Mouse (Mus musculus): Measurements from ENCODE around the gene Cks1b. TPM values are rescaled to one million over a fixed set of nuclear protein-coding genes. Genes with fewer than 3 reads are reported as not detected.
A peak's percentile ranks its signal among the peaks of the same experiment; 100 is the strongest.

Gene Cks1b
- total and polyA plus RNA-seq, 3 experiments, result 177 to 438 (median 271) TPM

GRCm38 (mm10) chr3:89425141-89425525 is 7.0 kb upstream of the Cks1b start:
- no peak for DNase-seq (ENCODE audit: low read depth, low spot score)
- peaks cover 9% of the 10 kb centered on the region for H3K79me2 ChIP-seq (ENCODE audit: control insufficient read depth, insufficient read depth, low read length, poor library complexity)
- H3K27me3 ChIP-seq (ENCODE audit: control insufficient read depth in 1 of 2, insufficient read depth in 2 of 2, low read length in 2 of 2), result no peaks in the 10 kb centered on the region
- H3K27ac ChIP-seq (ENCODE audit: control insufficient read depth, low read depth, low read length), result no peak overlapping the region
- no peak overlapping the region for H3K4me3 ChIP-seq (ENCODE audit: control insufficient read depth in 1 of 2, insufficient read depth in 1 of 2, low read depth in 2 of 2, low read length in 2 of 2)
- H3K9me3 ChIP-seq (replicated peaks; ENCODE audit: insufficient read depth, low read length), result no peaks in the 10 kb centered on the region
- H3K36me3 ChIP-seq (ENCODE audit: control insufficient read depth in 1 of 2, insufficient read depth in 2 of 2, low read length in 2 of 2), result peaks cover 9 to 41% of the 10 kb centered on the region in 2 experiments
- no peak for TF ChIP-seq USF1 (IDR thresholded peaks at IDR 0.05; ENCODE audit: low read depth, low read length)
- no peak for TF ChIP-seq ZC3H11A (IDR thresholded peaks at IDR 0.05; ENCODE audit: low read depth, low read length)
- no peak for TF ChIP-seq MAX (IDR thresholded peaks at IDR 0.05; ENCODE audit: low read length)
- TF ChIP-seq SIN3A (IDR thresholded peaks at IDR 0.05; ENCODE audit: low read length), result no peak
- no peak for TF ChIP-seq POLR2AphosphoS2 (IDR thresholded peaks at IDR 0.05; ENCODE audit: low read length)
- no peak for TF ChIP-seq RAD21 (IDR thresholded peaks at IDR 0.05; ENCODE audit: low read depth, low read length)
- TF ChIP-seq MEF2A (IDR thresholded peaks at IDR 0.05; ENCODE audit: extremely low read depth, insufficient replicate concordance, low read depth, low read length, poor library complexity, severe bottlenecking), result no peak
- TF ChIP-seq CHD2 (IDR thresholded peaks at IDR 0.05; ENCODE audit: low read length), result no peak
- peaks cover 18 to 40% of the 10 kb centered on the region in 2 experiments for H3K4me1 ChIP-seq (ENCODE audit: control insufficient read depth in 1 of 2, insufficient read depth in 2 of 2, low read length in 2 of 2)
- no peak overlapping the region for H3K9ac ChIP-seq (ENCODE audit: control insufficient read depth, low read depth, low read length, poor library complexity, severe bottlenecking)

- peak overlapping the region; percentile 14; the same call in 1 of the 2 replicates for H3K27ac ChIP-seq (ENCODE audit: control insufficient read depth, low read depth, low read length)
Observed at GRCm38 (mm10) chr3:89424416-89425140, 6.4 kb upstream of the Cks1b start.

GRCm38 (mm10) chr3:89422556-89423205 is 4.5 kb upstream of the Cks1b start:
- Histone ChIP-seq H3K27me3 (ENCODE audit: control insufficient read depth in 1 of 2, insufficient read depth in 2 of 2, low read length in 2 of 2) (no peaks in the 10 kb centered on the region), H3K79me2 (ENCODE audit: control insufficient read depth, insufficient read depth, low read length, poor library complexity) (peaks cover 28% of the 10 kb centered on the region), H3K27ac (ENCODE audit: control insufficient read depth, low read depth, low read length) (no peak overlapping the region), H3K4me3 (ENCODE audit: control insufficient read depth in 1 of 2, insufficient read depth in 1 of 2, low read depth in 2 of 2, low read length in 2 of 2) (no peak overlapping the region), H3K9ac (ENCODE audit: control insufficient read depth, low read depth, low read length, poor library complexity, severe bottlenecking) (no peak overlapping the region), H3K4me1 (ENCODE audit: control insufficient read depth in 1 of 2, insufficient read depth in 2 of 2, low read length in 2 of 2) (peaks cover 23 to 51% of the 10 kb centered on the region in 2 experiments), H3K36me3 (ENCODE audit: control insufficient read depth in 1 of 2, insufficient read depth in 2 of 2, low read length in 2 of 2) (peaks cover 9 to 48% of the 10 kb centered on the region in 2 experiments), H3K9me3 (replicated peaks; ENCODE audit: insufficient read depth, low read length) (no peaks in the 10 kb centered on the region)
- TF ChIP-seq EP300 (IDR thresholded peaks at IDR 0.05; ENCODE audit: low read depth in 1 of 2, low read length in 2 of 2) (peak in 1 of 2 experiments; percentile 19; a peak in 1 of 4 replicates), ZC3H11A (IDR thresholded peaks at IDR 0.05; ENCODE audit: low read depth, low read length) (no peak)
- DNase-seq (ENCODE audit: low read depth, low spot score), result peak; percentile 66

More at GRCm38 (mm10) chr3:89424416-89425140, 6.4 kb upstream of the Cks1b start:
- H3K9ac ChIP-seq (ENCODE audit: control insufficient read depth, low read depth, low read length, poor library complexity, severe bottlenecking), result no peak overlapping the region
- no peak overlapping the region for H3K4me3 ChIP-seq (ENCODE audit: control insufficient read depth in 1 of 2, insufficient read depth in 1 of 2, low read depth in 2 of 2, low read length in 2 of 2)
- no peak for TF ChIP-seq MAX (IDR thresholded peaks at IDR 0.05; ENCODE audit: low read length)
- TF ChIP-seq ZKSCAN1 (IDR thresholded peaks at IDR 0.05; ENCODE audit: low read depth, low read length), result no peak
- TF ChIP-seq EP300 (IDR thresholded peaks at IDR 0.05; ENCODE audit: low read depth in 1 of 2, low read length in 2 of 2), result peak in 1 of 2 experiments; percentile 31; a peak in 2 of 4 replicates
- TF ChIP-seq CHD1 (IDR thresholded peaks at IDR 0.05; ENCODE audit: low read depth, low read length), result no peak
- no peak for TF ChIP-seq JUND (IDR thresholded peaks at IDR 0.05; ENCODE audit: low read depth, low read length)
- TF ChIP-seq ETS1 (IDR thresholded peaks at IDR 0.05; ENCODE audit: low read depth, low read length), result 0 out of 2 replicates have a peak, but pooled peaks have one; percentile 11
- TF ChIP-seq POLR2A (IDR thresholded peaks at IDR 0.05; ENCODE audit: control insufficient read depth in 1 of 2, insufficient read depth in 1 of 2, low read depth in 1 of 2, low read length in 2 of 2, poor library complexity in 1 of 2), result no peak
- DNase-seq (ENCODE audit: low read depth, low spot score), result no peak
- peaks cover 9 to 44% of the 10 kb centered on the region in 2 experiments for H3K36me3 ChIP-seq (ENCODE audit: control insufficient read depth in 1 of 2, insufficient read depth in 2 of 2, low read length in 2 of 2)
- no peaks in the 10 kb centered on the region for H3K9me3 ChIP-seq (replicated peaks; ENCODE audit: insufficient read depth, low read length)
- peaks cover 14% of the 10 kb centered on the region for H3K79me2 ChIP-seq (ENCODE audit: control insufficient read depth, insufficient read depth, low read length, poor library complexity)
- H3K27me3 ChIP-seq (ENCODE audit: control insufficient read depth in 1 of 2, insufficient read depth in 2 of 2, low read length in 2 of 2), result no peaks in the 10 kb centered on the region
- H3K4me1 ChIP-seq (ENCODE audit: control insufficient read depth in 1 of 2, insufficient read depth in 2 of 2, low read length in 2 of 2), result peaks cover 20 to 46% of the 10 kb centered on the region in 2 experiments
